Mouse (Mus musculus) embryonic facial prominence, embryonic 15.5 days (tissue): ENCODE measurements around the gene Gm10401. TPM values are rescaled to one million over a fixed set of nuclear protein-coding genes. Genes with fewer than 3 reads are reported as not detected.

Experiments used
- ATAC-seq: fragments of 200-750 bp; cut with Nextera tagmentation; 2 replicates; pipeline ENCODE4 v1.8.0; 2017; ENCODE audit warnings: low read depth, moderate TSS enrichment; ENCODE audit not compliant: insufficient number of reproducible peaks, low FRiP score, low TSS enrichment
- H3K27ac ChIP-seq: fragments of 300-500 bp; sonication (generic); replicated peaks from 2 replicates; pipeline ENCODE4 v1.5.1; 2015; ENCODE audit warnings: mild to moderate bottlenecking, inconsistent platforms
- H3K27me3 ChIP-seq: fragments of 300-500 bp; sonication (generic); 2 replicates; pipeline ENCODE4 v1.6.1; 2015; ENCODE audit warnings: inconsistent platforms
- H3K36me3 ChIP-seq: fragments of 300-500 bp; sonication (generic); 2 replicates; pipeline ENCODE4 v1.6.1; 2015; ENCODE audit warnings: mild to moderate bottlenecking, inconsistent platforms
- H3K4me1 ChIP-seq: fragments of 300-500 bp; sonication (generic); 2 replicates; pipeline ENCODE4 v1.6.1; 2015; ENCODE audit warnings: inconsistent platforms
- H3K4me2 ChIP-seq: fragments of 300-500 bp; sonication (generic); replicated peaks from 2 replicates; pipeline ENCODE4 v1.6.1; 2015; ENCODE audit warnings: mild to moderate bottlenecking, inconsistent platforms
- H3K4me3 ChIP-seq: fragments of 300-500 bp; sonication (generic); replicated peaks from 2 replicates; pipeline ENCODE4 v1.5.1; 2015; ENCODE audit warnings: mild to moderate bottlenecking, inconsistent platforms
- H3K9ac ChIP-seq: fragments of 300-500 bp; sonication (generic); 2 replicates; pipeline ENCODE4 v1.6.1; 2015; ENCODE audit warnings: inconsistent platforms
- H3K9me3 ChIP-seq: fragments of 300-500 bp; sonication (generic); replicated peaks from 2 replicates; pipeline ENCODE4 v1.6.1; 2016; ENCODE audit warnings: inconsistent platforms
- WGBS: fragments of 180-500 bp; shearing (Covaris S2); methylation state at CpG from one replicate; pipeline ENCODE4 v1.1.7; 2015; 5-methylcytosine and 5-hydroxymethylcytosine counted together
- polyA plus RNA-seq: library from polyadenylated mRNA; unstranded; fragments of >200 nt; fragmentation: Nextera tagmentation; extraction: Ambion mirVana; gene quantifications from 2 replicates; pipeline ENCODE4 v1.2.1, GENCODE M21; 2015

Gene Gm10401
- polyA plus RNA-seq, 1 experiment from 2014 or later: 39.7 TPM

DNA sequence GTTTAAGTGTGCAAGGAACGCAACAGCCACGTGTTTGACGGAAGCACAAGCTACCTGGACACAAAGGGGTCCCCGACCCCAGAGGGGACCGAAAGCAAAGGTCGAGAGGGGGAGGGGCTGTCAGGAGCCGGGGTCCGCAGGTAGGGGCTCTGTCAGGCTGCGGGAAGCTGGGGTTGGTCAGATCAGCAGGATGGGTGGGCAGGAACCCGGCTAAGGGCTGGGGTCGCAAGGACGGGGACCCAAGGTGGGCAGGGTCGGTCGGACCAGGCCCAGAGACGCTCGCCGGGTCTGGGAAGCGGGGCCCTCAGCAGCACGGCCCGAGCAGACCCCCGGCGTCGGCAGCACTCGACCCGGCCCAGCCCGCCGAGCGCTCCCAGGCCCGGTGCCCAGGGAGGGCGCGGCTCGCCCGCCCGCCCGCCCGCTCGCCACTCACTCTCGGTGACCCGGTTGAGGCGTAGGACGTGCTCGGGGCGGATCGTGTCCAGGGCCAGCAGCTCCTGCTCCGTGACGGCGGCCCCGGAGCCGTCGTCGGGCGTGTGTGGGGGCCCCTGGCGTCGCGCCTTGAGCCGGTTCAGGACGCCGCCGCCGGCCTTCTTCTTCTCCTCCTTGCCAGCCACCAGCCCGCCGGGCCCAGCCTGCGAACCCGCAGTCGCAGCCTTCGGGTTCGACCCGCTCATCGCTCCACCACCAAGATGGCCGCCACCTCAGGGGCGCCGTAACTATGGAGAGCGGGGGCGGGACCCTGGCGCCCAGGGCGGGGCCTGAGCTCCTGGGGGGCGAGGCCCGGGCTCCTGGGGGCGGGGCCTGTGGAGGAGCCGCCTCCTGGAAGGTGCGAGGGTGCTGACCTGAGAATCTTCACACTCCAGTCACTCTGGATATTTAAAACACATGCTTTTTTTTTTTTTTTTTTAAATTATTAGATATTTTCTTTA is 36.4 kb upstream of the Gm10401 start, which contains the start of gene Unc119b:
Gene Unc119b, minus strand, starts transcription at position 742 of the 932 bp plus-strand sequence.
- peak within 1 kb of the TSS; percentile 69 for H3K9ac ChIP-seq
- H3K4me1 ChIP-seq: peaks cover 17% of the 10 kb centered on the region
- no peaks in the 10 kb centered on the region for H3K27me3 ChIP-seq
- under 1% methylated on average over 65 of the region's 81 CpGs for WGBS
- H3K36me3 ChIP-seq: peaks cover 8% of the 10 kb centered on the region
- peak within 1 kb of the TSS; percentile 78 for H3K4me3 ChIP-seq
- H3K27ac ChIP-seq: no peak within 1 kb of the TSS
- ATAC-seq: peak; percentile 91
- no peaks in the 10 kb centered on the region for H3K9me3 ChIP-seq
- peak within 1 kb of the TSS; percentile 86 for H3K4me2 ChIP-seq

DNA sequence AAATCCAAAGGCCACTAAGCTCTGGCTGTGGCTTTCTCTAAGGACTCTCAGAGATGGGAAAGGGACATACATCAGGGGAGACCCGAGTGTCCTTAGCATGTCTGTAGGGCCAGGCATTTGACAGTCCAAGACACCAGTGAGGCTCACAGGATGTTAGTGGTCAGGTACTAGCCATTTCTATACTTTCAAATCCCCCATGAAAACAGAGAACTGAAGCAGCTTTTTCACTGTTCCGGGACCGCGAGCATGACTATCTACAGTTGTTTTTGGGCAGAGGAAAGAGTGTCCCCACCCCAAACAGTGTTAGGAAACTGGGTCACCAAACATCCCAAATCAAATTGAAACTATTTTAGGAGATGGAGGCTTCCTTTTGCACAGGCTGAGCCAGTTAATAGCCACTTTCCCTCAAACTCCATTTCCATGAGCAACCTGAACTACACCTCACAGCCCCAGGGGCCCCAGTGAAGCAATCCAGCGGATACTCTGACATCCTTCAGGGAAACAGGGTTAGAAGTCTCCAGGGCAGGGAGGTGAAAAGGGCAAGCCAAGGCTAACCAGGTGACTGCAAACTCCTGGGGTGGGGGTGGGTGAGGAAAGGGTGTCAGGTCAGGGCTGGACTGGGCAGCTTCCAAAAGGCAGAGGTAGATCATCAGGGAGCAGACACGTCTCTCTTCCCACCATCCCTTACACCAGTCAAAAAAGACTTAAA is 35.4 kb upstream of the Gm10401 start:
- peaks cover 15% of the 10 kb centered on the region for H3K36me3 ChIP-seq
- peak overlapping the region; percentile 78 for H3K4me3 ChIP-seq
- WGBS: 43% methylated on average over 6 of the region's 6 CpGs
- H3K27me3 ChIP-seq: no peaks in the 10 kb centered on the region
- no peak overlapping the region for H3K27ac ChIP-seq
- no peaks in the 10 kb centered on the region for H3K9me3 ChIP-seq
- peak overlapping the region; percentile 26; the same call in 1 of the 2 replicates for H3K9ac ChIP-seq
- peaks cover 17% of the 10 kb centered on the region for H3K4me1 ChIP-seq
- no peak for ATAC-seq
- peak overlapping the region; percentile 86 for H3K4me2 ChIP-seq

DNA sequence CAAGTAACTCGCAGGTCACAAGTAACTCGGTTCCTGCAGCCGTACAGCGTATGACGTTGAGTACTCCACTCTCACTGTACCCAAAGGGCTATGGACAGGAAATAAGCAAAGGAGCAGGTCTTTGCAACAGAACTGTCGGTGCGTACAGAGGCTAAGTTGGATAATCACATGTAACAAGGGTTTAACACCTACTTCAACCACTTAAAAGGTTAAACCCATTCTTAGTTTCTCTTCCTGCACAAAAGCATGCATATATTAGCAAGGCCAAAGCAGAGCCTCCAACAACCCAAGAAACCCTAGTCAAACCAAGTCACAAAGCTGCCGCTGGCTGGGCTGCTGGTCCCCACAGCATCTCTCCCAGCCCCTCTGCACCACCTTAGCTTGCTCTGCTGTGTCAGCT is 34.4 kb upstream of the Gm10401 start:
- H3K4me1 ChIP-seq: peaks cover 17% of the 10 kb centered on the region
- ATAC-seq: no peak
- H3K9me3 ChIP-seq: no peaks in the 10 kb centered on the region
- peaks cover 26% of the 10 kb centered on the region for H3K36me3 ChIP-seq
- no peaks in the 10 kb centered on the region for H3K27me3 ChIP-seq
- H3K4me3 ChIP-seq: no peak overlapping the region
- no peak overlapping the region for H3K4me2 ChIP-seq
- 89% methylated on average over 8 of the region's 8 CpGs for WGBS
- no peak overlapping the region for H3K9ac ChIP-seq
- H3K27ac ChIP-seq: no peak overlapping the region

DNA sequence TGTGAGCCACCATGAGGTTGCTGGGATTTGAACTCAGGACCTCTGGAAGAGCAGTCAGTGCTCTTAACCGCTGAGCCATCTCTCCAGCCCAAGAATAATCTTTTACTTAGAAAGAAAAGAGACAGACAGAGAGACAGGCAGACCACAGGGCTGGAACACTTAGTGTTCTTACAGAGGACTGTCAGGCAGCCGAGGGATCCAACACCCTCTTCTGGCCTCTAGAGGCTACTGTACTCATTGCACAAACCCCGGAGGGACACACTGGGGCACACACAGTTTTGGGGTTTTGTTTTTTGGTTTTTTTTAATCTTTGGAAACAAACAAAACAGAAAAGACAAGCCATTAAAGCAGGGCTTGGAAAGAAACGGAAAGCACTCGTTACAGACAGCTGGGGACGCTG is 31.2 kb upstream of the Gm10401 start:
- Histone ChIP-seq H3K27me3 (no peaks in the 10 kb centered on the region), H3K36me3 (peaks cover 51% of the 10 kb centered on the region), H3K4me1 (peaks cover 29% of the 10 kb centered on the region), H3K9ac (no peak overlapping the region), H3K9me3 (no peaks in the 10 kb centered on the region), H3K27ac (no peak overlapping the region), H3K4me2 (no peak overlapping the region), H3K4me3 (no peak overlapping the region)
- no peak for ATAC-seq
- WGBS: 87% methylated on average over 6 of the region's 6 CpGs

DNA sequence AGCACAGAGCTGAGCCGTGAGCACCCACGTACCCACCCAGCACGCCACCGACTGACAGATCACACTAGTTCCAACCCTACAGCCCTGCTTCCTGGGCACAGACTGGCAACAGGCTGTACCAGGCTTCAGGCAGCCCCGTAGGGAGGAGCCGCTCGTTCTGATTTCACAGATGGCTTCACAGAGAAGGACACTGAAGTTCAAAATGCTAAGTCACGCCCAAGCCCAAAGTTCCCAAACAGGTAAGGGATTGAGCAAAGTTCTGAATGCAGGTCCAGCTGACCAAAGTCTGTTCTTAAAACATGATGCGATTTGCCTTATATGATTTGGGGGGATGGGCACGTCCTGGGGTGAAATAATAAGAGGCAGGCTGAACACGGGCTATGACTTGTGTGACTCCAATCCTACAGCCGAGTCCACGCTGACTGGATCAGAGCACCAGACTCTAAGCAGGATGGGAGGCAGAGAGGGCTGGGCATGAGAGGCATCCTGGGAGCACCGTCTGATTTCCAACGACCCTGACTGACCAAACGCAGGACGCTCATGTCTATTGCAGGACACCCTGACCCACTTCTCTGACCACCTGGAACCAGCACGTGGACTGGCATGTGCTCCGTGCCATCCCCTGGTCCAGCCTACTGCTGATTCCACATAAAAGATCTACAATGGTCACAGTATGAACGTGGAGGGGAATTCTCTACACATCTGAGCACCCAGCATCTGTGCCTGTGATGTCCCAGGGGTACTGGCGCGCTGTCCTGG is 29.5 kb upstream of the Gm10401 start:
- Histone ChIP-seq H3K36me3 (peaks cover 62% of the 10 kb centered on the region), H3K27ac (no peak overlapping the region)
- no peak for ATAC-seq

DNA sequence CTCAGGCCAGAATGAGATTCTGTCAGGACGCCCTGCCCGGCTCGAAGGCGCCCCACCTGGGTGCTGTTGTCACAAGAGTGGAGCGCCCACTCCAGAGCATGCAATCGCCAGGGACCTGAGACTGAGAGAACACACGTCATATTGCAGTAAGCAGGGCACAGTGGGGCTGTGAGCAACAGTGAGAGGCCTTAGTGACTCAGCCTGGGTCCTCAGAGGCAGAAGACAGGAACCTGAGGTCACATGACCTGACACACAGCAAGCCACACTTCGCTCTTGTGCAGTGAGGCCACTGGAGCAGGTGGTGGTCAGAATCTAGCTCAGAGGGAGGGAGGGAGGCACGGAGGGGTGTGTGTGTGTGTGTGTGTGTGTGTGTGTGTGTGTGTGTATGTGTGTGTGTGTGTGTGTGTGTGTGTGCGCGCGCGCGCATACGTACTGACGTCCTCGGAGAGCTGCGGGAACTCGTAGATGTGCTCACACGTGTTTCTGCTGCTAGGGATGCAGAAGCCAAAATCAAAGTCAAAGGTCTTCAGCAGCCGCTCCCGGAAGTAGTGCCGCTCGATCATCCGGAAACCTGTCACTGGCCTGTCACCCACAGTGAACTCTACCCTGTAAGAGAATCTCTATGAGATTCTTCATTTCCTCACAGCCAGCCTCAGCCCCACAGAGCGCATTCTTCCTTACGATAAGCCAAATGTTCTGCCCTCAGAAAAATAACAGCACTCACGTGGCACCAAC is 28.6 kb upstream of the Gm10401 start:
- 90% methylated on average over 28 of the region's 28 CpGs for WGBS
- Histone ChIP-seq H3K9ac (no peak overlapping the region), H3K9me3 (no peaks in the 10 kb centered on the region), H3K4me1 (peaks cover 12% of the 10 kb centered on the region), H3K27me3 (no peaks in the 10 kb centered on the region), H3K27ac (no peak overlapping the region), H3K36me3 (peaks cover 62% of the 10 kb centered on the region), H3K4me3 (no peak overlapping the region), H3K4me2 (no peak overlapping the region)
- ATAC-seq: no peak

More for the DNA sequence above, 29.5 kb upstream of the Gm10401 start:
- no peaks in the 10 kb centered on the region for H3K27me3 ChIP-seq
- no peak overlapping the region for H3K9ac ChIP-seq
- no peak overlapping the region for H3K4me3 ChIP-seq
- 91% methylated on average over 22 of the region's 22 CpGs for WGBS
- peaks cover 14% of the 10 kb centered on the region for H3K4me1 ChIP-seq
- H3K4me2 ChIP-seq: no peak overlapping the region
- H3K9me3 ChIP-seq: no peaks in the 10 kb centered on the region

DNA sequence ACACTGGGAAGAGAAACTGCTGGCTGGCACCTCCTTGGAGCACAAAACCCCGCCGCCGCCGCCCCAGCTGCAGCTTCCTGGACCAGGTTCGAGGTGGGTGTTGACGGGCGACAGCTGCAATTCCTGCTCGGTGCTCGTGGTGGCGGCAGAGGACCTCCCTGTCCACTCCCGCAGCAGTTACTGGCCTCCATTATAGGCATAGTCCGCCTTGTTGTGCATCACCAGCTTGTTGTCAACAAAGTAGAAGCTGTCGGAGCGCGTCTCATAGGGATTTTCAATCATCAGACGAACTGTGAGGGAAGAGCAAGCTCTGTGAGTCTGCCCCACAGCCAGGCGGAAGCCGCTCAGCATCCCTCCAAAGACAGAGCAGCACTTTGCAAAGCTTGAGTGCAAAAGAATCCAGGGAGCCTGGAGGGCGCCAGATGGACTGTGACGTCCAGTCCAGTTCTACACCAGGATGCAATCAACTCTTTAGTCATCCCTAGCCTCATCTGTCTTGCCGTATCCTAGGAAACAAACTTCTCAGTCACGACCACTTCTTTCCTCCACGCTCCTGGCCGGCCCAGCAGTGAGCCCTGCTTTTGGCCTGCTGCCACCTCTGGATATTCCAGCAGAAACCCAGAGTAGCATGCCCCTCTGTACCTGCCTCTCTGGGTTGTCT is 27.2 kb upstream of the Gm10401 start:
- H3K9ac ChIP-seq: no peak overlapping the region
- 0 out of 2 replicates have a peak overlapping the region, but pooled peaks have one; percentile 29 for H3K27ac ChIP-seq
- H3K4me2 ChIP-seq: no peak overlapping the region; the same call in 1 of the 2 replicates
- 16% methylated on average over 24 of the region's 24 CpGs for WGBS
- no peak overlapping the region for H3K4me3 ChIP-seq
- H3K36me3 ChIP-seq: peaks cover 62% of the 10 kb centered on the region
- peaks cover 12% of the 10 kb centered on the region for H3K4me1 ChIP-seq
- no peaks in the 10 kb centered on the region for H3K9me3 ChIP-seq
- peak; percentile 78; the same call in 1 of the 2 replicates for ATAC-seq
- no peaks in the 10 kb centered on the region for H3K27me3 ChIP-seq

- H3K9me3 ChIP-seq: no peaks in the 10 kb centered on the region
- 94% methylated on average over 6 of the region's 6 CpGs for WGBS
- no peak overlapping the region for H3K9ac ChIP-seq
- no peak overlapping the region for H3K27ac ChIP-seq
- no peak overlapping the region for H3K4me3 ChIP-seq
- peaks cover 56% of the 10 kb centered on the region for H3K36me3 ChIP-seq
- no peaks in the 10 kb centered on the region for H3K27me3 ChIP-seq
- no peak overlapping the region for H3K4me2 ChIP-seq
- H3K4me1 ChIP-seq: peaks cover 12% of the 10 kb centered on the region
- ATAC-seq: no peak
Measured at GRCm38 (mm10) chr5:115124690-115125089, 26.6 kb upstream of the Gm10401 start.

- H3K36me3 ChIP-seq: peaks cover 37% of the 10 kb centered on the region
- no peak overlapping the region for H3K27ac ChIP-seq
- H3K4me2 ChIP-seq: no peak overlapping the region
- 61% methylated on average over 5 of the region's 5 CpGs for WGBS
- H3K4me1 ChIP-seq: peaks cover 12% of the 10 kb centered on the region
- H3K9ac ChIP-seq: no peak overlapping the region
- H3K27me3 ChIP-seq: no peaks in the 10 kb centered on the region
- H3K9me3 ChIP-seq: no peaks in the 10 kb centered on the region
- no peak for ATAC-seq
- H3K4me3 ChIP-seq: no peak overlapping the region
Measured at GRCm38 (mm10) chr5:115120978-115121377, 22.9 kb upstream of the Gm10401 start.

- Histone ChIP-seq H3K9ac (peak within 1 kb of the TSS; percentile 62), H3K27ac (peak within 1 kb of the TSS; percentile 56; the same call in 1 of the 2 replicates), H3K9me3 (no peaks in the 10 kb centered on the region), H3K36me3 (peaks cover 33% of the 10 kb centered on the region), H3K4me1 (no peaks in the 10 kb centered on the region), H3K27me3 (no peaks in the 10 kb centered on the region), H3K4me2 (peak within 1 kb of the TSS; percentile 82), H3K4me3 (peak within 1 kb of the TSS; percentile 75)
- ATAC-seq: peak; percentile 84
- under 1% methylated on average over 39 of the region's 39 CpGs for WGBS
Measured at GRCm38 (mm10) chr5:115118961-115119570, 21.0 kb upstream of the Gm10401 start, which contains the start of gene Acads. Gene Acads, minus strand, starts transcription at chr5:115119346.
